Mouse (Mus musculus) natural killer cell, adult 2 months (primary cell): Measurements from ENCODE around the gene Phpt1.
"Not testable (repeated sequence)": the region's sequence is repeated elsewhere in the genome, so short reads cannot be mapped to it uniquely, and the experiment has no call there.

ENCODE experiments used
- DNase-seq, 2 experiments: peaks; one replicate each; pipeline ENCODE4 v3.0.0; 2022; ENCODE audit warnings: low spot score in 2 of 2

The Phpt1 gene

DNA sequence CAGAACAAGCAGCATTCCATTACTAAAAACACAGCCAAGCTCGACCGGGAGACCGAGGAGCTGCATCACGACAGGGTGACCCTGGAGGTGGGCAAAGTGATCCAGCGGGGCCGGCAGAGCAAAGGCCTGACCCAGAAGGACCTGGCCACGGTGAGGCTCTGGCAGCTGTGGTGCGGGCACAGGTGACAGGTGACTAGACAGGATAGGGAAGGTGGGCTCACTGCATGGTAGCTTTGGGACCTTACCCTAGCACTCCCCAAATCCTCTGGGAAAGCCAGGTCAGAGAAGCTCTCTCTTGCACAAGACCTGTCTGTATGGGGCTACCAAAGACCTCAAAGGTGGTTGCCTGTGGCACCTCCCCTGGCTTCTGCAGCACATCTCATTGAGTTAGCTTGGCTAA lies 14.5 kb downstream of the Phpt1 start:
- DNase-seq = no peak

DNA sequence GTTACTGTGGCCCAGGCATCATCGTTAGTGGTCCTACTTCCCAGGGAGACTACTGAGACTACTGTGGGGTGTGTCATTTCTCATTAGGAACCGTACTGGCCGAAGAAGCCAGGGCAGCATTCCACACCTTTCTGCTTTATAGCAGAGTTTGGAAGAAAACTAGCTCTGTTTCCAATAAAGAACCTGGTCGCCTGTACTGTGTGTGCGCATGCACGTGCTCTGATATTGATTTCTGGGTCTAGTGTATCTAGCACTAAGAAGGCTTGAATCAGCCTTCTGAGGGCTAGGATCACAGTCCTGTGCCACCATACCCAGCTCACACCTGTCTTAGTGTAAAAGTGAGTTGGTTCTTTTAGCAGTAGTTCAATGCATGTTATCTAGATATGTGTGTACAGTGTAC lies 16.2 kb downstream of the Phpt1 start:
- no peak for DNase-seq

DNA sequence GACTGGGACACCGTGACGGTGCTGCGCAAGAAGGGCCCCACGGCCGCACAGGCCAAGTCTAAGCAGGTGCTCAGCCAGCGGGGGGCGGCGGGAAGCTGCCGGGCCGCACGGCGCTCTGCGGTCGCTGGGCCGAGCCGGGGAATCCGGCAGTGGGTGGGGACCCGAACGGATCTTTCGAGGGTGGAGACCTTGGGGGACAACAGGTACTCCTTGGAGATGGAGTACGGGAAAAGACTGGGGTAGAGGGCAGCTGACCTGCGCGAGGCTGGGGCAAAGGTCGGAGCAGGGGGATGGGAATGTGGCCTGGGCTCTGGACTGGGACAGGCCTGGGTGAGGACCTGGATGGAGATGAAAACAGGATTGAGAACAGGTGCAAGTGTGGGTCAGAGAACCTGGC lies 17.1 kb downstream of the Phpt1 start:
- DNase-seq = no peak

DNA sequence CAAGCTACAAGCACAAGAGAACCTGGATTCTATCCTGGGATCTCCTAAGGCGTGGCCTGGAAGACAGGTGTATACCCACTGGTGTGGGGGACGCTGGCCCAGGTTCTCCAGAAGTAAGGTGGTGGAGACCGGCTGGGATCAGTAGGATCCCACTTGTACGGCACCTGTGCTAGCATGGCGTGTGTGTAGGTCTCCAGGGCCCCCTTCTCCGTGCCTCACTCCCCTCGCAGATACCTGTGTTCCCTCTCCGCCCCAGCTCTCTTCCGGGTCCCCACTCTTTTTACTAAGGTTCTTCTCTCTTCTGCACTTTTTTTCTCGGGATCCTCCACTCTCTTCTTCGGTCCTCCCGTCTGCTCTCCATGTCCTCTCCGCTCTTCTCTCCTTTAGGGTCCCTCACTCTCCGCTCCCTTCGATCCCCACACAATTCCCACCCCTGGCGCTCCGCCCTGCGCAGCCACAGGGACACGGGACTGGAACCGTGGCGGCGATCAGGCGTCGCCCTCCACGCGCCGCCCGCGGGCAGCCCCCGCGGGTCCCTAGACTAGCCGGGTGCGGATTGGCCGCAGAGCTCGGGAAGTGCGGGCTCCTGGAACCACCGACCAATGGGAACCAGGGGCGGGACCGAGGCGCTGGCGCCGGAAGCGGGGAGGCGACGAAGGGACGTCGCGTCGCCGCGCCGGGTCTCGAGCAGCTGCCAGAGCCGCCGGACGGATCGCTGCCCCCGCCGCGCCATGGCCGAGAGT lies 17.6 kb downstream of the Phpt1 start, which contains the start of gene Edf1:
Gene Edf1 (plus strand): TSS at position 627 of the 743 bp plus-strand sequence.
- peak; percentile 85 to 87 for DNase-seq

DNA sequence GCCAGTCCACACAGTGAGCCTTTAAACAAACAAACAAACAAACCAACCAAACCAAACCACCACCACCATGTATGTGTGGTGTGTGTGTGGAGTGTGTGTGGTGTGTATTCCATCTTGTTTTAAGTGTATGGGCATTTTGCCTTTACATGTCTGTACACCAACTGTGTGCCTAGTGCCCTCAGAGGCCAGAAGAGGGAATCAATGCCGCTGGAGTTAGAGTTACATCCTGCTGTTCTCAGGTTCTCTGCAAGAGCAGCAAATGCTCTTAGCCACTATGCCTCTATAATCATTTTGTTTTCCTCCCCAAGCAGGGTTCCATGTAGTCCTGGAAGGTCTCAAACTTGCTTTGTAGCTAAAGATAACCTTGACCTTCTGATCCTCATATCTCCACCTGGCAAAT lies 18.7 kb downstream of the Phpt1 start:
- DNase-seq = no peak

DNA sequence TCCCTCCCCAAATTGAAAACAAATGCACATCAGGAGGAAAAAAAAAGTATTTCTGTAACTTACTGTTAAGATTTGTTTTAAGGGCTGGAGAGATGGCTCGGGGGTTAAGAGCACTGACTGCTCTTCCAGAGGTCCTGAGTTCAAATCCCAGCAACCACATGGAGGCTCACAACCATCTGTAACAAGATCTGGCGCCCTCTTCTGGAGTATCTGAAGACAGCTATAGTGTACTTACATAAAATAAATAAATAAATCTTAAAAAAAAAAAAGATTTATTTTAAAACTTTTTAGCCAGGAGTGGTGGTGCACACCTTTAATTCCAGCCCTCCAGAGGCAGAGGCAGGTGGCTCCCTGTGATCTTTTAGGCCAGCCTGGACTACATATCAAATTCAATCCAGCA lies 19.5 kb downstream of the Phpt1 start:
- not testable (repeated sequence) for DNase-seq

DNA sequence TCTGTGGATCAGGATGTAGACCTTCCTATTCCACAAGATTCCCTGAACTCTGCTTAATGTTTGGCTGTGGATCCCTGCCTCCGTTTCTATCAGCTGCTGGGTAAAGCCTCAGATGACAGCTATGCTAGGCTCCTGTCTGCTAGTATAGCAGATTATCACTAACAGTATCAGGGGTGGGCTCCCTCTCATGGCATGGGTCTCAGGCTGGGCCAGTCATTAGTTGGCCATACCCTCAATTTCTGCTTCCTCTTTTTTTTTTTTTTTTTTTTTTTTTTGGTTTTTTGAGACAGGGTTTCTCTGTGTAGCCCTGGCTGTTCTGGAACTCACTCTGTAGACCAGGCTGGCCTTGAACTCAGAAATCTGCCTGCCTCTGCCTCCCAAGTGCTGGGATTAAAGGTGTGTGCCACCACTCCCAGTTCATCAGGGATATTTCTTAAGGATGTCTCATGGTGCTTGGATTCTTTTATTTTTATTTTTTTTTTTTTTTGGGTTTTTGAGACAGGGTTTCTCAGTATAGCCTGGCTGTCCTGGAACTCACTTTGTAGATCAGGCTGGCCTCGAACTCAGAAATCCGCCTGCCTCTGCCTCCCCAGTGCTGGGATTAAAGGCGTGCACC lies 21.7 kb downstream of the Phpt1 start:
- not testable (repeated sequence) for DNase-seq

DNA sequence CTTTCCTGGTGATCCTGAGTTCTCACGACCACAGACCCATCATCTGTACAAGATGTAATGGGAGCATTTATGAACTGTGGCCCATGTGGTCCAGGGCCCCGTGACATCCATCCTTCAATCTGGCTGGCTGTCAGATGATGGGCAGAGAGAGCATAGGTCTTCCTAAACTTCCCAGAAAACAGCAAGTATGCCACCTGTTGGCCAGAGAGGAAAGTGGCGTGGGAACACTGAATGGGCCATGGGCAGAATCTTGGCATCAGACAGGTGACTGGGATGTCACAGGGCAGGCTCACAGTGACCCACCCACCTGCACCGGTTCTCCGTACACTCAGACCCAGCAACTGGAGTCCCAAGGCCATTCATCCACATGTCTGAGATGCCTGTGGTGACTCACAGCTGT lies 23.8 kb downstream of the Phpt1 start:
- DNase-seq = peak; percentile 19 to 45

DNA sequence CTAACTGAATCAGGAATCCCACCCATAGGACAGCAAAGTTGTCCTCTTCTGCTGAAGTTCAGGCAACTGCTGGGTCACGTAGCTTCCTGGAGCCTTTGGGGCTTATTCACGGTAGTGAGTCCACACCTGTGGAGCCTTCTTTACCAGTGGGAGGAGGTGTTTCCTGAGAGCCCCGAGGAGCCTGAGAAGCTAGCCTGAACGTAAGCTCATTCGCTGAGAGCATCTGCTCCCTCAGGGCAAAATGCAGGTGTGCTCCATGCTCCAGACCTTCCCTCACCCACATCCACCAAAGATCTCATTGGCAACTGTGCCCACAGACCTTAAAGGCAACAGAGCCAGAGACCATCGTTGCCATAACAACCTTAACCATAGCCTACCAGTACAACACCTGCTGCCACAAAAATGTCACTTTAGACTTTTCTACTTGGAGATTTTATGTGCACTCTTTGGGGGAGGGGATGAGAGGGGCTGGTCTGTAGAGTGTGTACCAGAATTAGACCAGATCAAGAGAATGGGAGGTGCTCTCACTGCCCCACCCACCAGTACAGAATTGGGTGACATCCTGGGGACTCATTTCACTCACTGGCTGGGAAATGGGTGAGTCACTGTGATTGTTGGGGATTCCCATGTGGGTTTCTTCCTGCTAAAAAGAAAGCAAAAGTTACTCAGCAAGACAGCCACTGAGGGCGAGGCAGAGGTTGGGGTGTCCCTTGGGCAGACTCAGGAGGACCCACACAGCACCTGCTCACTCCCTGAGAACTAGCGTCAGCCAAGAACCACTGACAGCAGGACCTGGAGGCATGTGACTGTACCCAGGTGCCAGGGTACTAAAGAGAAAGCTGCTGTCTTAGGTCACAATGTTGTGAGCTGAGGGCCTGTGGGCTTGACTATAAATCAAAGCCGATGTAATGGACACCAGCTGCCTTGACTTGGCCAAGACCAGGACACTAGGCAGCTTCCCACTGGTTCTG lies 25.7 kb downstream of the Phpt1 start:
- peak; percentile 86 to 88 for DNase-seq

DNA sequence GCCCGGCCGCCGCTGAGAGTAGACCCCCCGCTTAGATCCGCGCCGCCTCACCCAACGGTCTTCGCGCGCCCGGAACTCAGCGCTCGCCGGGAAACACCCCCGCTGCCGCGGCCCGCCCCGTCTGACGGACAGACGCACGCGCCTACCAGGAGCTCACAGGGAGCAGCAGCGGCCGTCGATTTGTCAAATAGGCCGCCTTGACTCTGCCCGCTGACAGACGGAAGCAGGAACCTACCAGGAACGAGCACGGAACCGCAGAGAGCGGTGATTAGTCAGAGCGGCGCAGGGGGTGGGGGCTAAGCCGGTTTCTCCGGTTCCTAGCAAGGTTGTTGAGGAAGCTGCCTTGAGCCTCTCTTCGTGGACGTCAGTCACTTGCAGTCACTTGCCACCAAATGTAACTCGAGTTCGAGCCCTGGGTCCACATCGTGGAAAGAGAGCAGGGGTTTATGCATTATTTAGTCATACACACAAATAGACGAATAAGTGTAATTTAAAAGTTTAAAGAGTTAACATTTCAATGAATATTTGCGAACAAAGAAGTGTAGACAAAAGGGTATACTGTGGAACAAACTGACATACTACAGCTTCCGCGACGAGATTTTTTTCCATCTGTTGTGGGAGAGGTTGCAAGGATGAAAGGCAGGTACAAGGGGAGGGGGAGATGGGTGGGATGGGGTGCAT lies 28.1 kb downstream of the Phpt1 start, which contains the start of gene Traf2:
Gene Traf2 (minus strand): TSS at position 130 of the 681 bp plus-strand sequence.
- peak; percentile 98 for DNase-seq

DNA sequence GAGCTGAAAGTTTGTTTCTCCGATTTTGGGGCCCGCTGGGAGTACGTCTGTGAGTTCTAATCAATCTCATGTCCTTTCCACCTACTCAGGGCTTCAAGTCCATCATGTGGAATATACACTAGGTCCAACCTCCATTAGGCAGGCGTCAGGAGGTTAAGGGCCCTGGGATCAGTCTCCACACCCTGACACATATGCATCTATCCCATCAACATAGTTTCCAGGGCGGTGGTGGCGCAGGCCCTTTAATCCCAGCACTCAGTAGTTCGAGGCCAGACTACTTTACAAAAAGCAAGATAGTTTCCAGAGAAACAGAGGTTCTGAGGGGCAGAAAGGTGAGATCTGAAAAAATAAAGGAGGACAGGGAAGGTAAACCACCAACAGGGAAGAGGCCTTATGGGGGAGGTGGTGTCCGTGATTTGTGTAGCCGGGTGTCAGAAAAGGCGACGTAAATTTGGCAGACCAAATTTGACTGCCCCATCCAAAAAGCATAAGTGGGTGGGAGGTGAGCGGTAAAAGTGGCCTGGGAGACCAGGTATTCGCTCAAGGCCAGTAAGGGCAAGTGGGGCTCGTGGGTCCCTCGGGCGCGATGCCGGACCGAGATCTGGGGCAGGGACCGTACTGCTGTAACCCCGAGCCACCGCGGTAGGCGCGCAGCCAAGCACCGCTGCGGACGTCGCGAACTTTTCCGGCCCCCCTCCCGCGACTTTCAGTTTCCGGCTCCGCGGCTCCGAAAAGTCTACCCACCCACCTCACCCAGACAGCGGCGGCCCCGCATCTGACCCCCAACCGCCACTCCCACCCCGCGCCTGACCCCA lies 28.8 kb downstream of the Phpt1 start:
- no peak for DNase-seq

DNA sequence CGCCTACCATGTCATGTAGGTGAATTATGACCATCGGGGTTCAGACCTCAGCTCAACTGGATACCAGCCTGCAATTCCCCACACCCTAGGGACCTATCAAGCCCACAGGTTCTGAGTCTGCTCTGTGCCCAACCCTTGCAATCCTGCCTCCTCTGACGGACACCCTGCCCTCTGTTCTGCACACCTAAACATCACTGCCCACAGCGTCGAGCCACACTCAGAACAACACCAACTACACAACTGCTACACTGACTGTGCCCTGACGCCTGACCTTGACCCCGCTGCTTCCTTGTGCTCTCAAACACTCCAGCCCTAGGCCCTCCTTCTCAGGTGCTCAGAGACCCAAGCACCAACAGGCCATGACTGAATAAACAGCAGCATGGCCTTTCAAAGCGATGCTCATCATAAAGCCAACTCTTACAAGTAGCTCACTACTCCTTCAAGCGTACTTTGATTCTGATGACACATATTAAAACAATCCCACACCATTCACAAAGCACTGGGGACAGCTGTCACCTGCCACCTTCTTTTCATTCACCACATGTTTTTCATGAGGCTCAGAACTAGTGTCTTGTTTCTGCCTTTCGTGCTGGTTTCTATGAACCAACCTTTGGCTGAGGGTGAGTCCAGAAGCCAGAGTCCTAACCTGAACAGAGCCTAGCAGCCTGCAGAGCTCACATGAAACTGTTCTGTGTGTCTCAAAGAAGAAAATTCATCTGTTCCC lies 33.2 kb downstream of the Phpt1 start:
- no peak for DNase-seq

DNA sequence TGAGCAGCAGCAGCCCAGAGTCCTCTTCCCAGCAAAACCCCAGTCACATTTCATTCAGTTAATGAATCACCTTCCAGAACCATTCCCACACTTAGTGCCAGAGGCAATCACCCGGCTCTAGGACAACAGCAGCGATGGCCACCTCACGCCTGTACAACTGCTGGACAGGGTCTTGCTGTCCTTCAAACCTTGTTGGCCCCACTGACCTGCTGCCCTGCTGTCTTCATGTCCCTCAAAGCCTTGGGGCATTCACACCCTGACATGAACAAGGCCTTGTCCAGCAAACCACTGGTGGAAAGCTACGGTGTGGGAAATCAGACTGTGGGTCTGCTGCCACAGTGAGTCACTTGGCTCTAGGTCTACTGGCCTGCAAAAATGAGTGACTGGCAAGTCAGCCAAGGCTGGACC lies 34.5 kb downstream of the Phpt1 start:
- DNase-seq = no peak

DNA sequence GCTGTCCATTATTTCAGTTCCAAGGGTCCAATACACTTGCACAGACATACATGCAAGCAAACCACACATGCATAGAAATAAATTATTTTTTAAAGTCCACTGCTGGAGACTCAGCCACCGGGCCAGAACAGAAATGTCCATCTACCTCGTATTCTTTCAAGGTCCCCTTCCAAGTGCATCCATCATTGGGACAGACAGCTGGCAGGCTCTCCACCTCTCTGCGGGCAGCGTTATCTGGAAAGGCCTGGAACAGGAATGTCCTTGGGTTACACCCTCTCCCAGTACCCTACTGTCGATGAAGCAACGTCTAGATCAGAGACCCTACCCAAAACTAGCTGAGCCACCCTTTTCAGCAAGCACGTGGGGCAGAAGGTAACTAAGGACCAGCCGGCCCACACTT lies 38.5 kb downstream of the Phpt1 start:
- no peak for DNase-seq

DNA sequence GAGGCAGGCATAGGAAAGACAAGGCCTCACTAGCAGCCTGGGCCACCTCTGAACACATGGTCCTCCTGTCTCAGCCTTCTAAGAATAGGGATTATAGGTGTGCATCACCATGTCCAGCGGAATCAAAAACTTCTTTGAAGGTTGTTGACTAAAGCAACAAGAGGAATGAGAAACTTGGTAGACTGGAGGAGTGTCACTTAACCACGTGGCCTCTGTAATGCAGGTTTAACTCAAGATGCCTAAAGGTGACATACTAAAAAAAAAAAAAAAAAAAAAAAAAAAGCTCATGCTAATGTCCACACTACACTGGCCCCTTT lies 40.2 kb downstream of the Phpt1 start:
- DNase-seq = no peak

DNA sequence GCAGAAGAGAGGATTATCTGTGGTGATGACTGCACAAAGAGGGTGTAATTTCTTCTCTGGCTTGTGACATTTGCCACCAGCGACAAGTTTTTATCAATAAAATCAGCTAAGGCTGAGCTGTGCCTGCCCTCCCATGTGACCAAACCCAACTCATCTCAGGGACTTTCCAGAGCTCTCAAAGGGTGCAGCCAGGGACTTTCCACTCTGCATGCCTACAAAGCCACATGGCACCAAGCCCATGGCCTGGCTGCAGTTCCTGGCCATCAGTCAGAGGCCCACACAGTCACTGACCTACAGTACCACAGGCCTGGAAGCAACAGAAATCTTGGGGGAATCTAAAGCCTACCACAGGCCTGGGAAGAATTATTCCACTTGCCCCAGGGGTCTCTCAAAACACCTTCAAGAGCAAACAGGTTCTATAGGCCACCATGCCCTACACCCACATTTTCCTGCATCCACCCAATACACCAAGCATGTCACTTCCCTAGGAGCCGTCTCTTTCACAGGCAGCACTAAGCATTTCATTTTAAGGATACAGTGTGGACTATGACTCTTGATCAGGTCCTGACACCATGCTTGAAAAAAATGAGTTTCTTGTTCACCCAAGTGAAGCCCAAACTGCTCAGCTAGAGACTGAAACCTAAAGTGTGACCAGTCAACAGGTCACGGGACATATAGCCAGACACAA lies 40.7 kb downstream of the Phpt1 start:
- DNase-seq = peak; percentile 87

DNA sequence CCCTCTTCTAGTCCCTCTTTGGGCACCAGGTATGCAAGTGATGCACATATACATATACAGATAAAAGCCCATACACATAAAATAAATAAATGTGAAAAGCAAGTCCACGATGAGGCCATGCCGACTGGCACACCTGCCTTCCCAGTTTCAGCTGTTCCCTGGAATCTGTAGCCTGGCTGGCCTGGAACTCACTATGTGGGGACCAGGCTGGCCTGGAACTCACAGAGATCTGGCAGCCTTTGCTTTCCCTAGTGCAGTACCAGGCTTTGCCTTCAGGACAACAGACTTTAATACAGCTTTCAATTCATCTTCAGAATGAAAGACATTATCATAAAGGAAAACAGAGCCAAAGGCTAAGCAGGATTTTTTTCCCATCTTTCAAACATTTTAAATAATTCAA lies 41.3 kb downstream of the Phpt1 start:
- DNase-seq = no peak

DNA sequence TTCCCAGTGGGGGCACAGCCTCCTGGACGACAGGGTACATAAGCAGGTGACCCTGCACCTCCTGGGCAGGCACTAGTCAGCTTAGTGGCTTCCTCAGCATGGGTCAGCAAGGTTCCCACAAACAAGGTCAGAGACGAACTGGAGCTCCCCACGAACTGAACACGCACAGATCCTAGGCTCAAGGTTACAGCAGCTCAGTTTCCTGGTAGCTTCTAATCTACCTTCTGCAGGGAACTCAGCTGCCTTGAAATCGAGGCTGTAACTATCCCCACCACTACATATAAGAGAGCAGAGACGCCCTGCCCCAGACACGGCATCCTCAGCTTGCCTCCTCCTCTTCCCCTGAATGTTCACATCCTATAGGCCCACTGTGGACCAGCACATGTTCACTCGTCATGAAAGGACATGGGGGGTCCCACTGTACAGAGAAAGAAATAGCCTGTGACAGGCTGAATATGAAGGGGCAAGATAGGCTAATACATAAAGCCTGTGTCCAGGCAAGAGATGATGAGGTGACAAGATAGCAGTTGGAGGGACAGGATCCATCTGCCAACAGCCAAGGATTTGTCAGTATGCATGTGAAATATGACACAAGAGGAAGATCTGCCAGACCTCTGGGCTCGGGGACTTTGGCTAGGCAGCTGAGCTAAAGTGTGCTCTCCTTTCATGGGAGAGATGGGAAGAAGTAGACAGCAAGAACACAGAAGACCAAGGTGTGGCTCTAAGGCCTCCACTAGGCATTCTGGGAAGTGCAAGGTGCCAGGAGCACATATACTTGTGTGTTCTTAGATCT lies 48.3 kb downstream of the Phpt1 start:
- no peak for DNase-seq
